Mouse (Mus musculus) kidney, embryonic 14.5 days (tissue): ENCODE data around the gene Plcz1. TPM values are rescaled to one million over a fixed set of nuclear protein-coding genes. Genes with fewer than 3 reads are reported as not detected.

Experiments
- ATAC-seq: fragments of 200-750 bp; cut with Nextera tagmentation; 2 replicates; pipeline ENCODE4 v1.8.0; 2017; ENCODE audit warnings: moderate number of reproducible peaks, mild to moderate bottlenecking, moderate TSS enrichment, moderate library complexity; ENCODE audit not compliant: low FRiP score, low TSS enrichment
- H3K27ac ChIP-seq: fragments of 300-500 bp; sonication (generic); 2 replicates; pipeline ENCODE4 v1.5.1; 2014; ENCODE audit warnings: low read depth, mild to moderate bottlenecking, low read length, moderate library complexity, mixed read lengths
- H3K27me3 ChIP-seq: fragments of 300-500 bp; sonication (generic); 2 replicates; pipeline ENCODE4 v1.6.1; 2014; ENCODE audit warnings: mild to moderate bottlenecking, low read length; ENCODE audit not compliant: control insufficient read depth, insufficient read depth
- H3K36me3 ChIP-seq: fragments of 300-500 bp; sonication (generic); 2 replicates; pipeline ENCODE4 v1.6.1; 2014; ENCODE audit warnings: low read length, mixed read lengths; ENCODE audit not compliant: control insufficient read depth, insufficient read depth
- H3K4me1 ChIP-seq: fragments of 300-500 bp; sonication (generic); 2 replicates; pipeline ENCODE4 v1.6.1; 2014; ENCODE audit warnings: low read length, mixed read lengths; ENCODE audit not compliant: control insufficient read depth, insufficient read depth
- H3K4me2 ChIP-seq: fragments of 300-500 bp; sonication (generic); replicated peaks from 2 replicates; pipeline ENCODE4 v1.6.1; 2014; ENCODE audit warnings: low read depth, mild to moderate bottlenecking, low read length
- H3K4me3 ChIP-seq: fragments of 300-500 bp; sonication (generic); 2 replicates; pipeline ENCODE4 v1.5.1; 2014; ENCODE audit warnings: mild to moderate bottlenecking, low read length
- H3K9ac ChIP-seq: fragments of 300-500 bp; sonication (generic); 2 replicates; pipeline ENCODE4 v1.6.1; 2014; ENCODE audit warnings: low read depth, mild to moderate bottlenecking, low read length, moderate library complexity
- H3K9me3 ChIP-seq: fragments of 300-500 bp; sonication (generic); 2 replicates; pipeline ENCODE4 v1.6.1; 2016; ENCODE audit warnings: low read length; ENCODE audit not compliant: control insufficient read depth
- WGBS: fragments of 180-500 bp; shearing (Covaris S2); extraction: QIAGEN DNeasy Blood & Tissue Kit; methylation state at CpG from one replicate; pipeline ENCODE4 v1.1.7; 2014; 5-methylcytosine and 5-hydroxymethylcytosine counted together
- polyA plus RNA-seq: library from polyadenylated mRNA; unstranded; fragments of >200 nt; fragmentation: Nextera tagmentation; extraction: Ambion mirVana; gene quantifications from 2 replicates; pipeline ENCODE4 v1.2.1, GENCODE M21; 2014

Plcz1 gene
- not detected in 2 replicates for polyA plus RNA-seq

- H3K4me1 ChIP-seq = no peaks in the 10 kb centered on the region
- H3K9ac ChIP-seq = no peak within 1 kb of the TSS
- 89% methylated on average over 5 of the region's 5 CpGs for WGBS
- no peaks in the 10 kb centered on the region for H3K9me3 ChIP-seq
- H3K4me3 ChIP-seq = no peak within 1 kb of the TSS
- H3K27ac ChIP-seq = no peak within 1 kb of the TSS
- H3K4me2 ChIP-seq = no peak within 1 kb of the TSS
- H3K36me3 ChIP-seq = no peaks in the 10 kb centered on the region
- no peak for ATAC-seq
- H3K27me3 ChIP-seq = no peaks in the 10 kb centered on the region
These were observed at the start of gene Plcz1 for GRCm38 (mm10) chr6:140041357-140041756. Gene Plcz1 (minus strand): TSS chr6:140041457.

GRCm38 (mm10) chr6:140089855-140090254 is 48.6 kb upstream of the Plcz1 start:
- WGBS = 71% methylated on average over 5 of the region's 5 CpGs
- Histone ChIP-seq H3K4me3 (no peak overlapping the region), H3K4me2 (no peak overlapping the region), H3K27me3 (no peaks in the 10 kb centered on the region), H3K27ac (no peak overlapping the region), H3K4me1 (no peaks in the 10 kb centered on the region), H3K9me3 (no peaks in the 10 kb centered on the region), H3K36me3 (no peaks in the 10 kb centered on the region), H3K9ac (no peak overlapping the region)
- ATAC-seq = no peak

GRCm38 (mm10) chr6:140081739-140082138 is 40.5 kb upstream of the Plcz1 start:
- H3K27me3 ChIP-seq = no peaks in the 10 kb centered on the region
- H3K4me3 ChIP-seq = no peak overlapping the region
- WGBS = 81% methylated on average over 3 of the region's 3 CpGs
- ATAC-seq = 0 out of 2 replicates have a peak, but pooled peaks have one; percentile 24
- H3K9ac ChIP-seq = no peak overlapping the region
- no peak overlapping the region for H3K27ac ChIP-seq
- no peaks in the 10 kb centered on the region for H3K4me1 ChIP-seq
- H3K36me3 ChIP-seq = no peaks in the 10 kb centered on the region
- no peak overlapping the region for H3K4me2 ChIP-seq
- no peaks in the 10 kb centered on the region; the same call in 1 of the 2 replicates for H3K9me3 ChIP-seq

- Histone ChIP-seq H3K4me1 (no peaks in the 10 kb centered on the region), H3K4me3 (no peak overlapping the region), H3K27ac (no peak overlapping the region), H3K9ac (no peak overlapping the region), H3K9me3 (no peaks in the 10 kb centered on the region; the same call in 1 of the 2 replicates), H3K4me2 (no peak overlapping the region), H3K27me3 (no peaks in the 10 kb centered on the region), H3K36me3 (no peaks in the 10 kb centered on the region)
- no peak for ATAC-seq
- 86% methylated on average over 7 of the region's 7 CpGs for WGBS
These were observed 39.7 kb upstream of the Plcz1 start for GRCm38 (mm10) chr6:140080933-140081332.

- H3K4me2 ChIP-seq = no peak overlapping the region
- no peak overlapping the region for H3K9ac ChIP-seq
- 90% methylated on average over 8 of the region's 8 CpGs for WGBS
- no peak overlapping the region for H3K27ac ChIP-seq
- no peaks in the 10 kb centered on the region for H3K27me3 ChIP-seq
- H3K4me3 ChIP-seq = no peak overlapping the region
- no peaks in the 10 kb centered on the region for H3K36me3 ChIP-seq
- H3K4me1 ChIP-seq = no peaks in the 10 kb centered on the region
- H3K9me3 ChIP-seq = no peaks in the 10 kb centered on the region; the same call in 1 of the 2 replicates
- ATAC-seq = no peak
These were observed 27.9 kb upstream of the Plcz1 start for GRCm38 (mm10) chr6:140069177-140069576.

- Histone ChIP-seq H3K4me3 (no peak overlapping the region), H3K9ac (no peak overlapping the region), H3K27ac (no peak overlapping the region), H3K4me2 (no peak overlapping the region), H3K9me3 (no peaks in the 10 kb centered on the region), H3K27me3 (no peaks in the 10 kb centered on the region), H3K4me1 (no peaks in the 10 kb centered on the region), H3K36me3 (no peaks in the 10 kb centered on the region)
- no peak for ATAC-seq
- WGBS = 75% methylated on average over 5 of the region's 5 CpGs
These were observed 13.1 kb upstream of the Plcz1 start for GRCm38 (mm10) chr6:140054271-140054928.

- Histone ChIP-seq H3K9ac (no peak overlapping the region), H3K4me2 (no peak overlapping the region), H3K36me3 (no peaks in the 10 kb centered on the region), H3K4me1 (no peaks in the 10 kb centered on the region), H3K4me3 (no peak overlapping the region), H3K9me3 (no peaks in the 10 kb centered on the region), H3K27me3 (no peaks in the 10 kb centered on the region), H3K27ac (peak overlapping the region; percentile 30; the same call in 1 of the 2 replicates)
- ATAC-seq = peak; percentile 52; the same call in 1 of the 2 replicates
- WGBS = 59% methylated on average over 5 of the region's 5 CpGs
These were observed 10.2 kb upstream of the Plcz1 start for GRCm38 (mm10) chr6:140051476-140051875.

- H3K4me1 ChIP-seq = no peaks in the 10 kb centered on the region
- no peak within 1 kb of the TSS for H3K9ac ChIP-seq
- no peak within 1 kb of the TSS for H3K27ac ChIP-seq
- H3K36me3 ChIP-seq = no peaks in the 10 kb centered on the region
- ATAC-seq = no peak
- H3K9me3 ChIP-seq = no peaks in the 10 kb centered on the region
- no peaks in the 10 kb centered on the region for H3K27me3 ChIP-seq
- 95% methylated on average over 7 of the region's 7 CpGs for WGBS
- H3K4me3 ChIP-seq = no peak within 1 kb of the TSS
- no peak within 1 kb of the TSS for H3K4me2 ChIP-seq
These were observed 305 bp downstream of the Plcz1 start, which contains the start of gene Capza3 for GRCm38 (mm10) chr6:140040952-140041351. Gene Capza3 (plus strand): TSS chr6:140041252.

- ATAC-seq = no peak
- WGBS = 85% methylated on average over 7 of the region's 7 CpGs
These were observed 16.9 kb downstream of the Plcz1 start for GRCm38 (mm10) chr6:140024404-140024803.

More at GRCm38 (mm10) chr6:140024404-140024803, 16.9 kb downstream of the Plcz1 start:
- H3K4me3 ChIP-seq = no peak overlapping the region
- H3K9ac ChIP-seq = no peak overlapping the region
- no peaks in the 10 kb centered on the region for H3K36me3 ChIP-seq
- H3K9me3 ChIP-seq = no peaks in the 10 kb centered on the region
- no peaks in the 10 kb centered on the region for H3K27me3 ChIP-seq
- H3K4me1 ChIP-seq = no peaks in the 10 kb centered on the region
- no peak overlapping the region for H3K4me2 ChIP-seq
- no peak overlapping the region for H3K27ac ChIP-seq
